Mouse (Mus musculus) kidney, embryonic 16.5 days (tissue): ENCODE measurements around the gene Glt28d2. TPM values are rescaled to one million over a fixed set of nuclear protein-coding genes. Genes with fewer than 3 reads are reported as not detected.
A peak's percentile ranks its signal among the peaks of the same experiment; 100 is the strongest.
"Not testable (repeated sequence)": the region's sequence is repeated elsewhere in the genome, so short reads cannot be mapped to it uniquely, and the experiment has no call there.

Source experiments
- ATAC-seq: fragments of 200-750 bp; cut with Nextera tagmentation; 2 replicates; pipeline ENCODE4 v1.8.0; 2017; ENCODE audit warnings: moderate TSS enrichment; ENCODE audit not compliant: low FRiP score, low TSS enrichment
- H3K27ac ChIP-seq: fragments of 300-500 bp; sonication (generic); 2 replicates; pipeline ENCODE4 v1.5.1; 2014; ENCODE audit warnings: low read length
- H3K27me3 ChIP-seq: fragments of 300-500 bp; sonication (generic); 2 replicates; pipeline ENCODE4 v1.6.1; 2014; ENCODE audit warnings: low read length, control low read depth, mixed read lengths; ENCODE audit not compliant: insufficient read depth
- H3K36me3 ChIP-seq: fragments of 300-500 bp; sonication (generic); 2 replicates; pipeline ENCODE4 v1.6.1; 2014; ENCODE audit warnings: low read length, control low read depth, mixed read lengths; ENCODE audit not compliant: insufficient read depth
- H3K4me1 ChIP-seq: fragments of 300-500 bp; sonication (generic); 2 replicates; pipeline ENCODE4 v1.6.1; 2014; ENCODE audit warnings: low read length, control low read depth, mixed read lengths; ENCODE audit not compliant: insufficient read depth
- H3K4me2 ChIP-seq: fragments of 300-500 bp; sonication (generic); replicated peaks from 2 replicates; pipeline ENCODE4 v1.6.1; 2014; ENCODE audit warnings: low read depth, low read length
- H3K4me3 ChIP-seq: fragments of 300-500 bp; sonication (generic); 2 replicates; pipeline ENCODE4 v1.5.1; 2014; ENCODE audit warnings: mild to moderate bottlenecking, low read length
- H3K9ac ChIP-seq: fragments of 300-500 bp; sonication (generic); replicated peaks from 2 replicates; pipeline ENCODE4 v1.6.1; 2014; ENCODE audit warnings: low read length
- H3K9me3 ChIP-seq: fragments of 300-500 bp; sonication (generic); 2 replicates; pipeline ENCODE4 v1.6.1; 2016; ENCODE audit warnings: low read length, control low read depth
- WGBS: fragments of 180-500 bp; shearing (Covaris S2); extraction: QIAGEN DNeasy Blood & Tissue Kit; methylation state at CpG from one replicate; pipeline ENCODE4 v1.1.7; 2014; 5-methylcytosine and 5-hydroxymethylcytosine counted together
- polyA plus RNA-seq: library from polyadenylated mRNA; unstranded; fragments of >200 nt; fragmentation: Nextera tagmentation; extraction: Ambion mirVana; gene quantifications from 2 replicates; pipeline ENCODE4 v1.2.1, GENCODE M21; 2015

Gene Glt28d2
- polyA plus RNA-seq, 1 experiment from 2014 or later, result 3.7 TPM

GRCm38 (mm10) chr3:85922331-85922730 lies 35.0 kb upstream of the Glt28d2 start:
- no peak for ATAC-seq
- no peak overlapping the region for H3K4me2 ChIP-seq
- no peak overlapping the region for H3K9ac ChIP-seq
- no peak overlapping the region for H3K27ac ChIP-seq
- H3K27me3 ChIP-seq, result no peaks in the 10 kb centered on the region
- H3K4me1 ChIP-seq, result peaks cover 5% of the 10 kb centered on the region
- WGBS, result 47% methylated on average over 3 of the region's 3 CpGs
- no peaks in the 10 kb centered on the region for H3K36me3 ChIP-seq
- no peaks in the 10 kb centered on the region for H3K9me3 ChIP-seq
- H3K4me3 ChIP-seq, result no peak overlapping the region

DNA sequence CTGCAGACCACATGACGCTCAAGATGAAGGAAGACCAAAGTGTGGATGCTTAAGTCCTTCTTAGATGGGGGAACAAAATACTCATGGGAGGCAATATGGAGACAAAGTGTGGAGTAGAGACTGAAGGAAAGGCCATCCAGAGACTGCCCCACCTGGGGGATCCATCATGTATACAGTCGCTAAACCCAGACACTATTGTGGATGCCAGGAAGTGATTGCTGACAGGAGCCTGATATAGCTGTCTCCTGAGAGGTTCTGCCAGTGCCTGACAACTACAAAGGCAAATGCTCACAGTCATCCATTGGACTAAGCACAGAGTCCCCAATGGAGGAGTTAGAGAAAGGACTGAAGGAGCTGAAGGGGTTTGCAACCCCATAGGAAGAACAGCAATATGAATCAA lies 33.4 kb upstream of the Glt28d2 start:
- 92% methylated on average over 2 of the region's 2 CpGs for WGBS
- H3K9ac ChIP-seq, H3K27me3 ChIP-seq, H3K4me3 ChIP-seq, ATAC-seq, H3K27ac ChIP-seq, H3K4me2 ChIP-seq, H3K4me1 ChIP-seq, H3K9me3 ChIP-seq, H3K36me3 ChIP-seq: not testable (repeated sequence)

DNA sequence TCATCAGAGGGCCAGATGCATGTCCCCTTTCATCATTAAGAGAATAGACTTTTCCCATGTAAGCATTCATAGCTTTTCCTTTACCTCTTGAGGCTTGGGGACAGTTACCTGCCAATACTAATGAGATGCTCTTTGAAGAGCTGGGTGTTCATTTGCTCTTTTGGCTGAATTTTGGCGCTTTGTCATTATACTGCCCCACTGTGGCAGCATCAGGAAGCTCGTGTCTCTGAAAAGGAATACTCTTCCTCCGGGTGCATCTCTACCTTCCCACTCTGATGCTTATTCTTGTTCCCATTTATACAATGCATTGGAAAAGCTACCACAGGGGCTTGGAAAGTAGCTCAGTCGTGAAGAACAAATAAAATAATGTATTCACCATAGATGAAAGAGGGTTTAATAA lies 30.3 kb upstream of the Glt28d2 start:
- WGBS, result 13% methylated on average over 4 of the region's 4 CpGs
- ATAC-seq, result no peak
- Histone ChIP-seq H3K27ac (no peak overlapping the region), H3K9me3 (no peaks in the 10 kb centered on the region), H3K9ac (no peak overlapping the region), H3K36me3 (no peaks in the 10 kb centered on the region), H3K4me1 (no peaks in the 10 kb centered on the region), H3K27me3 (no peaks in the 10 kb centered on the region), H3K4me2 (no peak overlapping the region), H3K4me3 (no peak overlapping the region)

- Histone ChIP-seq H3K36me3 (no peaks in the 10 kb centered on the region), H3K4me2 (no peak overlapping the region), H3K9ac (no peak overlapping the region), H3K4me1 (no peaks in the 10 kb centered on the region), H3K27ac (no peak overlapping the region), H3K4me3 (no peak overlapping the region), H3K27me3 (no peaks in the 10 kb centered on the region), H3K9me3 (no peaks in the 10 kb centered on the region)
- no peak for ATAC-seq
- WGBS, result 88% methylated on average over 6 of the region's 6 CpGs
Observed at GRCm38 (mm10) chr3:85914806-85915205, 27.5 kb upstream of the Glt28d2 start.

DNA sequence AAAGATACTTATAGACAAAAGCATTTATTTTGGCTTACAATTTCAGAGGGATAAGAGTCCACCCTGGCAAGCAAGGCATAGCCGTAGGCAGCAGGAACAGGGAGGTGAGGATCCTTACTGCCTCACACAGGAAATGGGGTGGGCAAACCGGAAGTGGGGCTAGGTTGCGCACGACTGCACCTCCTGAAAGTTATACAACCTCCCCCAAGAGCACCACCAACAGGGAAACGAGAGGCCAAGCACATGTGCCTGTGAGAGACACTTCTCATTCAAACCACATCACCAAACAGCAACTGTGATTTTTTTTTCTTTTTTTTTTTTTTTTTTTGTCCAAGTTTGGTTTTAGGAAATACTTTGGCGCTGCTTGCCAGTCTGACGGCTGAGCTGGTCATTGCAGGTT lies 19.8 kb upstream of the Glt28d2 start:
- no peak overlapping the region for H3K4me3 ChIP-seq
- H3K9ac ChIP-seq, result no peak overlapping the region
- H3K4me2 ChIP-seq, result no peak overlapping the region
- whole genome bisulfite sequencing, result 81% methylated on average over 7 of the region's 7 CpGs
- H3K4me1 ChIP-seq, result no peaks in the 10 kb centered on the region
- no peaks in the 10 kb centered on the region for H3K9me3 ChIP-seq
- no peaks in the 10 kb centered on the region for H3K36me3 ChIP-seq
- ATAC-seq, result no peak
- no peak overlapping the region for H3K27ac ChIP-seq
- no peaks in the 10 kb centered on the region for H3K27me3 ChIP-seq

DNA sequence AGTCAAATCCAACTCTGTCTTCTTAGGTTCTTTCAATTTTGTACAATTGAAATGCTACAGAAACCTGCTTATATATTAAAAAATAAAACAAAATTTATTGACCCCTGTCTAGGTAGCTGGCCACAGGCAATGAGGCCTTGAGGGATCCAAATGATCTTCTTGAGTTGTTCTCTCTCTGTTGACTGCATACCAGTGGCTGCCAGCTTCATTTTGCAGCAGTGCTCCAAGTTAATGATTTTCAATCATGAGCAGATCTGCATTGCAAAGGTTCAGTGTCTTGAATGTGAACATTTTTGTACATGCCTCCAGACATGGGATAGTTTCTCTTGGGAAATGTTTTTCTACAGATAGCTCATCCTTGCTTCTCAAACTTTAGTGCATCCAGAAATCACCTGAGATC lies 17.1 kb upstream of the Glt28d2 start:
- no peaks in the 10 kb centered on the region for H3K9me3 ChIP-seq
- H3K27me3 ChIP-seq, result no peaks in the 10 kb centered on the region
- no peak overlapping the region for H3K27ac ChIP-seq
- no peak overlapping the region for H3K4me2 ChIP-seq
- no peaks in the 10 kb centered on the region for H3K36me3 ChIP-seq
- no peaks in the 10 kb centered on the region for H3K4me1 ChIP-seq
- no peak overlapping the region for H3K9ac ChIP-seq
- H3K4me3 ChIP-seq, result no peak overlapping the region
- no peak for ATAC-seq

DNA sequence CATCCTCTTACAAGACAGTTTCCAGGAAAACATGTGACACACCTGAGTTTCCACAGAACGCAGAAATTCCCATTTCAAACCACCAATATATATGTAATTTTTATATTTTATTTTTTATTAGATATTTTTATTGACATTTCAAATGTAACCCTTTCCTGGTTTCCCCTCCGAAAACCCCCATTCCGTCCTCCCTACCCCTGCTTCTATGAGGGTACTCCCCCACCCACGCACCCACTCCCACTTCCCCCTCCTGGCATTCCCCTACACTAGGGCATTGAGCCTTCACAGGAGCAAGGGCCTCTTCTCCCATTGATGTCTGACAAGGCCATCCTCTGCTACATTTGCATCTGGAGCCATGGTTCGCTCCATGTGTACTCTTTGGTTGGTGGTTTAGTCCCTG lies 7.7 kb upstream of the Glt28d2 start:
- no peaks in the 10 kb centered on the region for H3K9me3 ChIP-seq
- no peak overlapping the region for H3K4me2 ChIP-seq
- H3K27me3 ChIP-seq, result no peaks in the 10 kb centered on the region
- H3K27ac ChIP-seq, result no peak overlapping the region
- no peak overlapping the region for H3K9ac ChIP-seq
- no peak for ATAC-seq
- H3K4me3 ChIP-seq, result no peak overlapping the region
- H3K36me3 ChIP-seq, result no peaks in the 10 kb centered on the region
- no peaks in the 10 kb centered on the region for H3K4me1 ChIP-seq
- WGBS, result 92% methylated on average over 5 of the region's 5 CpGs

GRCm38 (mm10) chr3:85891571-85891970 lies 4.3 kb upstream of the Glt28d2 start:
- no peak overlapping the region for H3K4me3 ChIP-seq
- H3K9ac ChIP-seq, result no peak overlapping the region
- H3K4me2 ChIP-seq, result no peak overlapping the region
- H3K36me3 ChIP-seq, result no peaks in the 10 kb centered on the region
- no peaks in the 10 kb centered on the region for H3K27me3 ChIP-seq
- WGBS, result 73% methylated on average over 1 of the region's 1 CpGs
- no peaks in the 10 kb centered on the region for H3K9me3 ChIP-seq
- ATAC-seq, result no peak
- no peak overlapping the region for H3K27ac ChIP-seq
- peaks cover 15% of the 10 kb centered on the region for H3K4me1 ChIP-seq

GRCm38 (mm10) chr3:85888221-85888671 lies 930 bp upstream of the Glt28d2 start:
- ATAC-seq, result peak; percentile 37
- peak overlapping the region; percentile 67 for H3K4me3 ChIP-seq
- peak overlapping the region; percentile 83 for H3K4me2 ChIP-seq
- peaks cover 24% of the 10 kb centered on the region for H3K4me1 ChIP-seq
- 7% methylated on average over 11 of the region's 11 CpGs for WGBS
- no peaks in the 10 kb centered on the region for H3K9me3 ChIP-seq
- peak overlapping the region; percentile 83 for H3K27ac ChIP-seq
- H3K27me3 ChIP-seq, result no peaks in the 10 kb centered on the region
- H3K36me3 ChIP-seq, result no peaks in the 10 kb centered on the region
- H3K9ac ChIP-seq, result peak overlapping the region; percentile 73

DNA sequence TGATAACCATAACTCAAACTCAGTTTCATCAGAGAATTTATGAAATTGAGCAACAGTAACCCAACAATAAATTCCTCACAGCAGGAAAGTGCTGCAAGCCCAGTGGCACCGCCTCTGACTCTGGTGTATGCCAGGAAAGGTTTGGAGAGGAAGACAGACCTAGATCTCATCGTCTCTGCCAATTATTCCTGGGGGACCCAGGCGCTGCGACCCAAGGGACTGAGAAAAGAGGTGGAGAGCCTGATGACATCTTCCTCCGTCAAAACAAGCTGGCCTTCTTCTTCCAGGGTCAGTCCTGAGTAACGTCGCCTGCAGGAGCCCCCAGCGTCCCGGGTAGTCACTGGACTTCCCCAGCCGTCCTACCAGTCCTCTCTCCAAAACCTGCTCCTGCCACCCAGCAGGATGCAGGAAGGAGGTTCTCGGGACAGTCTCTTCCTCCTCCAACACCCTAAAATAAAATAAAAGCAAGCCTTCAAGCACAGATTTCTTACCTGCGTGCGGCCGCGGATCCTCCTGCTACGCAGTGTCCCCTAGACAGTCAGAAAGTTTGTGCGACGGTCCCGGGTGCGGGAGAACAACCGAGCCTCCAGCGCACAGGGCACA lies 579 bp downstream of the Glt28d2 start:
- H3K27ac ChIP-seq, result peak overlapping the region; percentile 80
- H3K4me1 ChIP-seq, result peaks cover 24% of the 10 kb centered on the region
- peak overlapping the region; percentile 67 for H3K4me3 ChIP-seq
- ATAC-seq, result peak; percentile 21; the same call in 1 of the 2 replicates
- WGBS, result 4% methylated on average over 22 of the region's 22 CpGs
- no peaks in the 10 kb centered on the region for H3K27me3 ChIP-seq
- H3K9ac ChIP-seq, result peak overlapping the region; percentile 73
- H3K4me2 ChIP-seq, result peak overlapping the region; percentile 83
- H3K9me3 ChIP-seq, result no peaks in the 10 kb centered on the region
- H3K36me3 ChIP-seq, result no peaks in the 10 kb centered on the region
